Mouse (Mus musculus): ENCODE measurements around the gene Adgb.

DNA sequence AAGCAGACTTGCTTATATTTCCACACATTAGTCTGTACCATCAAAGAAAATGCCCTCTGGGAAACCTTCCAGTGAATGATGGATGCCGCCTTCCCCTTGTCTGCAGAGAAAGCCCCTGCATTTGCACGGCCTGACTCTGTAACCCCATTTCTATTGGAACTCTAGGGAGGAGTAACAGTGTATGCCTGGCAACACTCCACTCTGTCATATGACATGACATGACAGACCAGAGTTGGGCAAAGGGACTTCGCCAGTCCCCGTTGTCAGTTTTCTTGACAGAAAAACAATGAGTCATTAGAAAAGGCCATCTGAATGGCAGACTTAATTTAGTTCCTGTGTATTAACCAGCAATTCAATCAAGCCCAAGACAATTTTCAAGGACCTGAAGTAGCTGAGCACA is 167.8 kb downstream of the Adgb start:
- TF ChIP-seq CTCF (IDR thresholded peaks at IDR 0.05; ENCODE audit: insufficient read depth, low read depth, low read length) (no peak), POLR2A (IDR thresholded peaks at IDR 0.05; ENCODE audit: insufficient read depth, low read depth, low read length) (no peak)

All from olfactory bulb, adult 2 months (tissue).